Mouse (Mus musculus): ENCODE results near the gene Ackr1. TPM values are rescaled to one million over a fixed set of nuclear protein-coding genes. Genes with fewer than 3 reads are reported as not detected.

The Ackr1 gene
- total RNA-seq, 2 experiments from 2014 or later, result 81.0 to 90.2 TPM

DNA sequence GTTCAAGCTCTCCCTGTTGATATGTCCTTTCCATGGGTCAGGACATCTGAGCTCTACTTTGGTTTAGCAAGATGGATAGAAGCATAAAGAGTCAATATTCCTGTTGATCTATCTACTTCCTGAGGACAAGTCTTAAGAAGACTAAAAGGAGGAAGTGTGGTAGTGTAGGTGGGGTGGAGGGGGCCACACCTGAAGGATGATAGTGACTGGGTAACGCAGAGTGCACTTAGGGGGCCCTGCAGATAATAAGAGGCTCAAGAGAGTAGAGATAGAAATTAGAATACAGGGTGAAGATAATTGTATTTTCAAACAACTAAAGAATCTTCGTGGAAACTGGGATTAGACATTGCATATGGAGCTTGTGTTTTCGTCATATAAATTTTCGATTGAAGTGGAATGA lies 11.6 kb upstream of the Ackr1 start:
- no peak for TF ChIP-seq CTCF (IDR thresholded peaks at IDR 0.05)
- intact Hi-C loops (cut with DNase I), result no loop called here
- no peak overlapping the region for H3K4me3 ChIP-seq
- DNase-seq (ENCODE audit: extremely low spot score in 1 of 2, low spot score in 2 of 2), result no peak
- no peak overlapping the region for H3K27ac ChIP-seq

DNA sequence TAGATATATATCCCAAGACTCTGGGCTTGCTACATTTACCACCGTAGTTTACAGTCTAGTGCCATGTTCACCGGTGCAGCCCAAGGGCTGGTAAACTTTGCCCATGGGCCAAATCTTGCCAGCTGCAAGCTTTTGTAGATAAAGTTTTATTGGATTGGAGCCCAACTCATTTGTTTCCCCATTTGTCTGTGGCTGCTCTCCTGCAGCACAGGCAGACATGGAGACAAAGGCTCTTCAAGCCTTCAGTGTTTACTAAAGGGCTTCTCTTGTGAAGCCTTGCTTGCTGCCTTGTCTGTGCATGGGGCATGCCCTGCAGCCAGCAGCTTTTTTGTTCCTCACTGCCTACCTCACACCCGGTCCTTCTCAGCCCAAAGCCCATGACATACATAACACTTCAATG lies 10.4 kb upstream of the Ackr1 start:
- no peak for TF ChIP-seq CTCF (IDR thresholded peaks at IDR 0.05)
- DNase-seq (ENCODE audit: extremely low spot score in 1 of 2, low spot score in 2 of 2), result no peak
- H3K4me3 ChIP-seq, result no peak overlapping the region
- H3K27ac ChIP-seq, result no peak overlapping the region
- intact Hi-C loops (cut with DNase I), result no loop called here

DNA sequence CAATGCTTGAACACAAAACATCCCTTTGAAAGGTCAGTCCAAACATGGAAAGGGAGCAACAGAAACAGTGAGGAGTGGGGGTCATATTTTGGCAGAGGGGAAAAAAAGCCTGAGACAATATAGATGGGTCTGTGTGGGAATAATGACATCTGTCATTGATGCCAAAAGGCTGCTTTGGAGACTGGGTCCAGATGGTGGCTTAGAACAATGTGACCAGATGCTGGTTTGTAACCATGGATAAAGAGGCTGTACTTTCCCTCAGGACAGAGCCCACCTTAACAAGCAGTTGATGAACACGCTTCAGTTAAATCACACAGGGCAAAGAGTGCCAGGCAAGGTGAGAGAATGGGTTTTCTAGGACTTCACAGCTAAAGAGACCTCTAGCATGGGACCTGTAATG lies 8.9 kb upstream of the Ackr1 start:
- intact Hi-C loops (cut with DNase I), result no loop called here
- no peak overlapping the region for H3K4me3 ChIP-seq
- TF ChIP-seq CTCF (IDR thresholded peaks at IDR 0.05), result no peak
- H3K27ac ChIP-seq, result no peak overlapping the region
- no peak for DNase-seq (ENCODE audit: extremely low spot score in 1 of 2, low spot score in 2 of 2)

DNA sequence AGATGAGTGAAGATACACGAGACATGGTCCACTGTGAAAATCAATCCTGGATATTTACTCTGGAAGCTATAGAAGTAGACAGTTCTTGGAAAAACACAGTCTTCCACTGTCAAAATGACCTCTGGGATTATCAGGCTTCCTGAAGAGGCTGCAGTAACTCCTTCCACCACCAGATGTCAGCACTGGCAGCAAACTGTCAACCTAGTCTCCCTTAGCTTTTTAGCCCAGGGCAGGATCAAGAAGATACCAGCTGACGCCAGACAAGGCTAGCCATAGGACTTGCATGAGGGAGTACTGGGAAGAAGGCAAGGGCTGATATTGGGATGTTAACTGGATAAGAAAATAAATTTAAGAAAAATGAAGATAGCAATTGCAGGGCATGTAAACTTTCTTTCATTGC lies 6.0 kb upstream of the Ackr1 start:
- TF ChIP-seq CTCF (IDR thresholded peaks at IDR 0.05), result peak; percentile 95
- DNase-seq (ENCODE audit: extremely low spot score in 1 of 2, low spot score in 2 of 2), result peak; percentile 49 to 70
- intact Hi-C loops (cut with DNase I), result loop anchor here (1.0 to 2.0 kb wide), 2 partner anchors 38 to 59 kb away; no protein-coding TSS in a partner anchor
- Histone ChIP-seq H3K4me3 (no peak overlapping the region), H3K27ac (no peak overlapping the region)

DNA sequence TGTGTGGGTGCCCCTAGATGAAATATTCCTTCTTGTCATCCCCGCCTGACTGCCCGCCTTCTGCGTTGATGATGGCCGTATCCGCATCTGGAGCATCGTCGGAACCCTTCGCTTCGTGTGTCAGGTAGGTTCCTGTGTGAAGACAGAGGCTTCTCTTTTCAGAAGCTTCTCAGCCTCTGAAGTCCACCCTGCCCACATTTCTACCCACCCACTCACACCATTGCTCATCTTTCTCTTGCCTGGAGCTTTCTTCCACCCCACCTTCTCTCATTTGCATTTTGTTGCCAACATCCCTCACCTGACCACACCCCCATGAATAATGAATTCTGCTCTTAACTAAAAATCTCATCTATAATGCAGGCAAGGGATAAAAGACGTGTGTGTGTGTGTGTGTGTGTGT lies 3.5 kb upstream of the Ackr1 start:
- no peak for TF ChIP-seq CTCF (IDR thresholded peaks at IDR 0.05)
- intact Hi-C loops (cut with DNase I), result loop anchor here (1.0 kb wide), 2 partner anchors 20 to 30 kb away; partner anchors contain the start of gene Cadm3
- H3K4me3 ChIP-seq, result no peak overlapping the region
- DNase-seq (ENCODE audit: extremely low spot score in 1 of 2, low spot score in 2 of 2), result peak; percentile 47 to 49
- H3K27ac ChIP-seq, result peak overlapping the region; percentile 66; the same call in 1 of the 2 replicates

DNA sequence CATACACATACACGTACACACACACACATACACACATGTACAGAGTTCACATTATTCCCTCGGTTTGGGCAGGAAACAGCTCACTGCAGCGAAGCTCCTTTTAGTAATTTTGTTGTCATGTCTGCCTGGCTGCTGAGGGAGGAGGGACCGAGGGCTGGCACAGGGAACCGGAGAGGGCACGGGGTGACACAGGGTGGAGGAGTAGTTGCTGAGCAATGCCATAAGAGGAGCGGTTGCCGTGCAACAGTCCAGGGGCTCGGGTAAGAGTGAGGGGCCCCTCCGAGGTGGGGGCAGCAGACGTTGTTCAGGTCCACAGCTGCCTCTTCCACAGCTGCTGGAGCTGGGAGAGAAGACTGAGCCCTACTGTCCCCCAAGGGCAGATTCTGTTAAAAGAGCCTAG lies 2.4 kb upstream of the Ackr1 start:
- H3K4me3 ChIP-seq, result no peak overlapping the region
- H3K27ac ChIP-seq, result peak overlapping the region; percentile 66
- intact Hi-C loops (cut with DNase I), result no loop called here
- TF ChIP-seq CTCF (IDR thresholded peaks at IDR 0.05), result no peak
- no peak for DNase-seq (ENCODE audit: extremely low spot score in 1 of 2, low spot score in 2 of 2)

DNA sequence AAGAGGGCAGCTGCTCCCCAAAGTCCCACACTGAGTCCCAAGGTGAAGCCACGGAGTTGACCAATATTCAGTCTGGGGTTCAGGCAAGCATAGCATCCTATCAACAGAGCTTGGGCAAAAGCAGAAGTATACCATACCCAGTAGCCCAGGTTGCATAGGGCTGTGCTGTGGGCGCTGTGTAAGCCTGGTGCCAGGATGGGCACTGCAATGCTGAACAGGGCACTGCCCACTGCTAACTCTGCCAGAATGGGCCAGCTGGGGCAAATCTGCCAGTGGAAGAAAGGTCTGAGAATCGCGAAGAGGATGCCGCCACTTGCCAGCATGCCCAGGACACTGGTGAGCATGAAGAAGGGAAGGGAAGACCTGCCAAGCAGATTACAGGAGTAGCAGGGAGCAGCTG lies 1.1 kb downstream of the Ackr1 start:
- no peak overlapping the region for H3K4me3 ChIP-seq
- H3K27ac ChIP-seq, result no peak overlapping the region
- DNase-seq (ENCODE audit: extremely low spot score in 1 of 2, low spot score in 2 of 2), result no peak
- no peak for TF ChIP-seq CTCF (IDR thresholded peaks at IDR 0.05)
- intact Hi-C loops (cut with DNase I), result no loop called here

DNA sequence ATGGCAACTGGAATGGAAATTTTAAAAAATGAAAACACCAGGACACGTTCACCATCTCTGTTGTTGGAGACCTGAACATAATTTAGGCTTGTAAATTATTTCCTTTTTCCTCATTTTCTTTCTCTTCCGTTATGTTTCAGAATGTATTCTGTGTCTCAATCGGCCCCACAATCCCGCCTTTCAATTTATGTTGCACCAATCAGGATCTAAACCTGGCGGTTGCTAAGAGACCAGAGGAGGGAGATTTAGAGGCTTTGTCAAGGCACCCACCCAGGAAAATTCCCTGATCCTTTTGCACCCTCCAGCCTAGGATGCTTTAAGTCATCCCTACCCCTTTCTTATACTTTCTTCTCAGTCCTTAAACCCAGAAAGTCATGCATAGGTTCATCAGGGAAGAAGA lies 3.8 kb downstream of the Ackr1 start:
- no peak overlapping the region for H3K4me3 ChIP-seq
- H3K27ac ChIP-seq, result no peak overlapping the region
- intact Hi-C loops (cut with DNase I), result no loop called here
- no peak for TF ChIP-seq CTCF (IDR thresholded peaks at IDR 0.05)
- no peak for DNase-seq (ENCODE audit: extremely low spot score in 1 of 2, low spot score in 2 of 2)

DNA sequence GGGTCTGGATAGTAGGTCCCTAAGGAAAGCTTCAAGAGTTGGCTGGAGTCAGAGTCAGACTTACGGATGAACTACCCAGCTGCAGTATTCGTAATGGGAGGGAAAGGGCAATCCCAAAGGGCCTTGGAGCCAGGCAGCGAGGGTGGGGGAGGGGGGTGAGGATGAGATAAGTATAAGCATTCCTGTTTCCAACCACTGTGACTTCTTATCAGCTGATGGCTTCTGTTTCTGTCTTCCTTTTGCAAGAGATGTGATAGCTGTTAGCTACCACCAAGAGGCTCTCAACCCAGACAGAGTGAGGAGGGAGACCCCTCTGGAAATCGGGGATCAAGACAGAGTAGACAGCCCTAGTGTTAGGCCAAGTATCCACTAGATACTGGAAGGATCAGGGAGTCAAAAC lies 4.4 kb downstream of the Ackr1 start:
- H3K27ac ChIP-seq, result no peak overlapping the region
- no peak overlapping the region for H3K4me3 ChIP-seq
- no peak for DNase-seq (ENCODE audit: extremely low spot score in 1 of 2, low spot score in 2 of 2)
- intact Hi-C loops (cut with DNase I), result no loop called here
- no peak for TF ChIP-seq CTCF (IDR thresholded peaks at IDR 0.05)

DNA sequence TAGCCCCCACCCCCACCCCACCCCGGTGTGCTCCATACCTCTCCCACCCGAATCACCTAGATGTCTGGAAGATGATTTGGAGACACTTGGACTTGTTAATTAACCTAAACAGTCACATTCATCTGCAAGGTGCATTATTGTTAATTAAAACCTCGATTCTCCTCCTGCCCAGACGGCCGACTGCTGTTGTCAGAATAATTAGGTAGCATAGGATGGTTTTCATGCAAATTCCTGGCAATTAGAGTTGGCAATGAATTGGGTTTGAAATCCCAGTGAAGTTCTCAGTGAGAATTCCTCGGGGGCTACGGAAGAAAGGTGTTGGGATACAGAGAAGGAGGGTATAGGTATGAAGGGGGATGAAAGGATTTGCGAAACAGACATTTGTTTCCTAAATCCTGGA lies 5.1 kb downstream of the Ackr1 start:
- no peak overlapping the region for H3K4me3 ChIP-seq
- DNase-seq (ENCODE audit: extremely low spot score in 1 of 2, low spot score in 2 of 2), result no peak
- no peak overlapping the region for H3K27ac ChIP-seq
- intact Hi-C loops (cut with DNase I), result no loop called here
- no peak for TF ChIP-seq CTCF (IDR thresholded peaks at IDR 0.05)

DNA sequence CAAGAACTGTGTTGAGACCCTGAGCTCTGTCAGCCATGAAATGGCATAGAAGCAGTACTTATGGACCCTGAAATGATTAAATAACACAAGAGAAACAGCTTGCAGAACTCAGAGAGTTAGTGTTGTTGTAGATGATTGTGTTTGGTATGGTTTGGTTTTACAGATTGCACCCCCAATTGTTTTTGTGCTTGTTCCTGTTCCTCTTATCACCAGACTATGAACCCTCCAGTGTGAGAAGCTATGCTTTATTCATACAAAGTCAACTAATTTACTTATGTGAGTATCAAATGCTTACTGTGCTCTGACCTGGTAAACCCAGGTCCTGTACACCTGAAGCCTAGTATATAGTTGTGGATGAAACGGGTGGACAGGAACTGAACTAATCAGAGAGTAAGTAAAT lies 7.0 kb downstream of the Ackr1 start:
- no peak for DNase-seq (ENCODE audit: extremely low spot score in 1 of 2, low spot score in 2 of 2)
- H3K4me3 ChIP-seq, result no peak overlapping the region
- intact Hi-C loops (cut with DNase I), result no loop called here
- TF ChIP-seq CTCF (IDR thresholded peaks at IDR 0.05), result no peak
- no peak overlapping the region for H3K27ac ChIP-seq

DNA sequence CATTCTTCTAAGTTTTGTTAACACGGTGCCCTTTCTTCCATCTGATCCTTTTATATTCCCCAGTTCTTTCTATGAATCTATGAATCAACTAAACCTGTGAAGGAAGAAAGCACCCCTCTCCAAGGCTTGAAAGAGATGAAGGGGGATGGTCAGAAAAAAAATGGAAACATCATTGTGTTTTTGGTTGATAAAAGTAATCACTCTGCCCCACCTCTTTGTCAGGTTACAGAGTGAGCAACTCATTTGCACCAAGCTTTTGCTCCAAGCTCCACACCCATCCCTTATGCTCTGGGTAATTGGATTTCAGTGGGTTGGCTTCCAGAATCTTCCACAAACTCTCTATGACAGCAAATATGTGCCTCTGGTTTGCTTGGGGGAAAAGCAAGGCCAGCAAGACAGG lies 8.2 kb downstream of the Ackr1 start:
- DNase-seq (ENCODE audit: extremely low spot score in 1 of 2, low spot score in 2 of 2), result no peak
- no peak for TF ChIP-seq CTCF (IDR thresholded peaks at IDR 0.05)
- Histone ChIP-seq H3K27ac (no peak overlapping the region), H3K4me3 (no peak overlapping the region)
- intact Hi-C loops (cut with DNase I), result no loop called here

DNA sequence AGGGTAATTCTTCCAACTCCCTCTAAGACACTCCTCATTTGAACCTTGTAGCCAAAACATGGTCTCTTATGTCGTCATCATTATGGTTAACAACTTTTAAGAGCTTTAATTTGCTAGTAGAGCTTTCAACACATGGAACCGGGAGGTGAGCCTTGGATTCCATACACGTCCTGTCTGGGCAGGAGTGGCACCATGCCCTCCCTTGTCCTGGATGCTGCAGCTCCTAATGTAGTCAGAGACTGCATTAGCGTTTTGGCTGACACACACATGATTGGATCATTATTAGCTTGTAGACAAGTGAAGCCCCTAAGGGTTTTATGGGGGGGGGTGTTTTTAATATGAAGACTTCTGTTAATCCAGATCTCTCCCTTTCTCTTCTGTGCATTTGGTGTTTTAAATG lies 8.6 kb downstream of the Ackr1 start:
- H3K4me3 ChIP-seq, result no peak overlapping the region
- intact Hi-C loops (cut with DNase I), result loop anchor here (1.0 to 5.0 kb wide), 2 partner anchors 52 to 688 kb away; no protein-coding TSS in a partner anchor
- no peak for DNase-seq (ENCODE audit: extremely low spot score in 1 of 2, low spot score in 2 of 2)
- TF ChIP-seq CTCF (IDR thresholded peaks at IDR 0.05), result no peak
- H3K27ac ChIP-seq, result no peak overlapping the region

Data from left cerebral cortex, adult 2 months (tissue).